Mouse (Mus musculus): ENCODE measurements around the gene Hip1.

- TF ChIP-seq ZNF384 (IDR thresholded peaks at IDR 0.05; ENCODE audit: low read depth, low read length): no peak
- no peak for TF ChIP-seq ZC3H11A (IDR thresholded peaks at IDR 0.05; ENCODE audit: borderline replicate concordance, low read depth, low read length)
Measured at GRCm38 (mm10) chr5:135524660-135525560, 20.0 kb downstream of the Hip1 start.
